Mouse (Mus musculus) liver, embryonic 16.5 days (tissue): ENCODE measurements around the gene Anks1b. TPM values are rescaled to one million over a fixed set of nuclear protein-coding genes. Genes with fewer than 3 reads are reported as not detected.

Source experiments
- ATAC-seq: fragments of 200-750 bp; cut with Nextera tagmentation; 2 replicates; pipeline ENCODE4 v1.8.0; 2017; ENCODE audit warnings: low read depth, mild to moderate bottlenecking, moderate number of reproducible peaks, moderate library complexity
- H3K27ac ChIP-seq: fragments of 300-500 bp; sonication (generic); 2 replicates; pipeline ENCODE4 v1.5.1; 2014; ENCODE audit warnings: mild to moderate bottlenecking, low read length
- H3K27me3 ChIP-seq: fragments of 300-500 bp; sonication (generic); 2 replicates; pipeline ENCODE4 v1.6.1; 2014; ENCODE audit warnings: low read depth, low read length, mixed read lengths; ENCODE audit not compliant: control insufficient read depth, insufficient read depth
- H3K36me3 ChIP-seq: fragments of 300-500 bp; sonication (generic); 2 replicates; pipeline ENCODE4 v1.6.1; 2014; ENCODE audit warnings: mild to moderate bottlenecking; ENCODE audit not compliant: control insufficient read depth, insufficient read depth
- H3K4me1 ChIP-seq: fragments of 300-500 bp; sonication (generic); 2 replicates; pipeline ENCODE4 v1.6.1; 2014; ENCODE audit warnings: low read depth, low read length, mixed read lengths; ENCODE audit not compliant: control insufficient read depth
- H3K4me2 ChIP-seq: fragments of 300-500 bp; sonication (generic); 2 replicates; pipeline ENCODE4 v1.6.1; 2014; ENCODE audit warnings: low read depth, low read length, mixed read lengths
- H3K4me3 ChIP-seq: fragments of 300-500 bp; sonication (generic); 2 replicates; pipeline ENCODE4 v1.5.1; 2014; ENCODE audit warnings: low read depth, mild to moderate bottlenecking, low read length
- H3K9ac ChIP-seq: fragments of 300-500 bp; sonication (generic); 2 replicates; pipeline ENCODE4 v1.6.1; 2014; ENCODE audit warnings: low read depth, low read length
- H3K9me3 ChIP-seq: fragments of 300-500 bp; sonication (generic); replicated peaks from 2 replicates; pipeline ENCODE4 v1.6.1; 2016; ENCODE audit warnings: low read length; ENCODE audit not compliant: control insufficient read depth
- WGBS: fragments of 180-500 bp; shearing (Covaris S2); extraction: QIAGEN DNeasy Blood & Tissue Kit; methylation state at CpG from one replicate; pipeline ENCODE4 v1.1.7; 2014; ENCODE audit not compliant: insufficient replicate concordance; 5-methylcytosine and 5-hydroxymethylcytosine counted together
- polyA plus RNA-seq: library from polyadenylated mRNA; unstranded; fragments of >200 nt; fragmentation: Nextera tagmentation; extraction: Ambion mirVana; gene quantifications from 2 replicates; pipeline ENCODE4 v1.2.1, GENCODE M21; 2015

Gene Anks1b
- polyA plus RNA-seq, 1 experiment from 2014 or later, result not detected

GRCm38 (mm10) chr10:89917141-89917540, 43.8 kb downstream of the Anks1b start:
- H3K4me1 ChIP-seq, result no peaks in the 10 kb centered on the region
- no peaks in the 10 kb centered on the region for H3K9me3 ChIP-seq
- H3K27ac ChIP-seq, result no peak overlapping the region
- no peak for ATAC-seq
- no peaks in the 10 kb centered on the region for H3K27me3 ChIP-seq
- 48% methylated on average over 1 of the region's 1 CpGs for WGBS
- H3K4me2 ChIP-seq, result no peak overlapping the region
- no peak overlapping the region for H3K9ac ChIP-seq
- no peaks in the 10 kb centered on the region for H3K36me3 ChIP-seq
- H3K4me3 ChIP-seq, result no peak overlapping the region

- ATAC-seq, result no peak
- Histone ChIP-seq H3K9me3 (no peaks in the 10 kb centered on the region), H3K27me3 (no peaks in the 10 kb centered on the region), H3K4me1 (no peaks in the 10 kb centered on the region), H3K4me3 (no peak overlapping the region), H3K4me2 (no peak overlapping the region), H3K27ac (no peak overlapping the region), H3K36me3 (no peaks in the 10 kb centered on the region), H3K9ac (no peak overlapping the region)
- 38% methylated on average over 4 of the region's 4 CpGs for WGBS
Measured at GRCm38 (mm10) chr10:89921965-89922364, 48.7 kb downstream of the Anks1b start.

- H3K4me1 ChIP-seq, result no peaks in the 10 kb centered on the region
- no peak overlapping the region for H3K27ac ChIP-seq
- no peak overlapping the region for H3K9ac ChIP-seq
- 50% methylated on average over 4 of the region's 4 CpGs for WGBS
- no peak overlapping the region for H3K4me2 ChIP-seq
- H3K9me3 ChIP-seq, result no peaks in the 10 kb centered on the region
- H3K36me3 ChIP-seq, result no peaks in the 10 kb centered on the region
- H3K4me3 ChIP-seq, result no peak overlapping the region
- ATAC-seq, result no peak
- H3K27me3 ChIP-seq, result no peaks in the 10 kb centered on the region
Measured at GRCm38 (mm10) chr10:89942180-89942579, 68.9 kb downstream of the Anks1b start.

- Histone ChIP-seq H3K36me3 (no peaks in the 10 kb centered on the region), H3K4me1 (no peaks in the 10 kb centered on the region), H3K27ac (no peak overlapping the region), H3K27me3 (no peaks in the 10 kb centered on the region), H3K4me3 (no peak overlapping the region), H3K4me2 (no peak overlapping the region), H3K9ac (no peak overlapping the region), H3K9me3 (no peaks in the 10 kb centered on the region)
- 63% methylated on average over 1 of the region's 1 CpGs for WGBS
- ATAC-seq, result no peak
Measured at GRCm38 (mm10) chr10:89946636-89947349, 73.5 kb downstream of the Anks1b start.

- 64% methylated on average over 4 of the region's 4 CpGs for WGBS
- no peak for ATAC-seq
- Histone ChIP-seq H3K9me3 (no peaks in the 10 kb centered on the region), H3K4me2 (no peak overlapping the region), H3K27me3 (no peaks in the 10 kb centered on the region), H3K4me1 (no peaks in the 10 kb centered on the region), H3K36me3 (no peaks in the 10 kb centered on the region), H3K27ac (no peak overlapping the region), H3K9ac (no peak overlapping the region), H3K4me3 (no peak overlapping the region)
Measured at GRCm38 (mm10) chr10:89974361-89974760, 101.1 kb downstream of the Anks1b start.

- H3K4me3 ChIP-seq, result no peak overlapping the region
- H3K27ac ChIP-seq, result no peak overlapping the region
- no peak overlapping the region for H3K4me2 ChIP-seq
- H3K9me3 ChIP-seq, result no peaks in the 10 kb centered on the region
- H3K9ac ChIP-seq, result no peak overlapping the region
- WGBS, result 51% methylated on average over 3 of the region's 3 CpGs
- H3K27me3 ChIP-seq, result no peaks in the 10 kb centered on the region
- H3K4me1 ChIP-seq, result no peaks in the 10 kb centered on the region
- no peak for ATAC-seq
- H3K36me3 ChIP-seq, result no peaks in the 10 kb centered on the region
Measured at GRCm38 (mm10) chr10:89975431-89975841, 102.1 kb downstream of the Anks1b start.

GRCm38 (mm10) chr10:89976577-89976976, 103.3 kb downstream of the Anks1b start:
- Histone ChIP-seq H3K9ac (no peak overlapping the region), H3K27me3 (no peaks in the 10 kb centered on the region), H3K4me2 (no peak overlapping the region), H3K4me3 (no peak overlapping the region), H3K36me3 (no peaks in the 10 kb centered on the region), H3K9me3 (no peaks in the 10 kb centered on the region), H3K27ac (no peak overlapping the region), H3K4me1 (no peaks in the 10 kb centered on the region)
- 59% methylated on average over 3 of the region's 3 CpGs for WGBS
- ATAC-seq, result no peak

GRCm38 (mm10) chr10:89994171-89994570, 120.9 kb downstream of the Anks1b start:
- 64% methylated on average over 5 of the region's 5 CpGs for WGBS
- H3K27me3 ChIP-seq, result no peaks in the 10 kb centered on the region

GRCm38 (mm10) chr10:89995621-89996428, 122.5 kb downstream of the Anks1b start:
- H3K4me3 ChIP-seq, result no peak overlapping the region
- no peak overlapping the region for H3K9ac ChIP-seq
- H3K4me2 ChIP-seq, result no peak overlapping the region
- no peaks in the 10 kb centered on the region for H3K36me3 ChIP-seq
- no peaks in the 10 kb centered on the region for H3K27me3 ChIP-seq
- no peak for ATAC-seq
- WGBS, result 54% methylated on average over 6 of the region's 6 CpGs
- no peaks in the 10 kb centered on the region for H3K4me1 ChIP-seq
- no peaks in the 10 kb centered on the region for H3K9me3 ChIP-seq
- no peak overlapping the region for H3K27ac ChIP-seq

More at GRCm38 (mm10) chr10:89994171-89994570, 120.9 kb downstream of the Anks1b start:
- Histone ChIP-seq H3K9ac (no peak overlapping the region), H3K4me3 (no peak overlapping the region), H3K27ac (no peak overlapping the region), H3K9me3 (no peaks in the 10 kb centered on the region), H3K4me1 (no peaks in the 10 kb centered on the region), H3K4me2 (no peak overlapping the region), H3K36me3 (no peaks in the 10 kb centered on the region)
- ATAC-seq, result no peak
